Mouse (Mus musculus) spleen, adult 2 months (tissue): ENCODE measurements at regions not wholly inside any gene's neighbourhood (a gene's known extent, or its start where the extent isn't known, plus 50 kb on each side); places are given as distances from the start of the nearest gene placed in this dataset.
A peak's percentile ranks its signal among the peaks of the same experiment; 100 is the strongest.
"Not testable (repeated sequence)": the region's sequence is repeated elsewhere in the genome, so short reads cannot be mapped to it uniquely, and the experiment has no call there.

Source experiments
- DNase-seq, 2 experiments: peaks; one replicate each; pipeline versions ENCODE4 v3.0.0 to v3.0.0-alpha.2; 2012 to 2021; ENCODE audit warnings: low spot score in 2 of 2, low read depth in 1 of 2
- H3K27ac ChIP-seq: fragments of 200-500 bp; 2 replicates; pipeline ENCODE4 v1.5.1; 2012; ENCODE audit warnings: low read length, inconsistent platforms; ENCODE audit not compliant: insufficient read depth
- H3K27me3 ChIP-seq: fragments of 200-500 bp; 2 replicates; pipeline ENCODE4 v1.6.1; 2012; ENCODE audit warnings: mild to moderate bottlenecking, moderate library complexity, low read length, inconsistent platforms; ENCODE audit not compliant: control insufficient read depth, insufficient read depth
- H3K36me3 ChIP-seq: fragments of 200-500 bp; 2 replicates; pipeline ENCODE4 v1.6.1; 2012; ENCODE audit warnings: mild to moderate bottlenecking, low read length, inconsistent platforms; ENCODE audit not compliant: control insufficient read depth, insufficient read depth
- H3K4me1 ChIP-seq: fragments of 200-500 bp; 2 replicates; pipeline ENCODE4 v1.6.1; 2011; ENCODE audit warnings: inconsistent platforms; ENCODE audit not compliant: control insufficient read depth, insufficient read depth, insufficient read length
- H3K4me3 ChIP-seq: fragments of 200-500 bp; 2 replicates; pipeline ENCODE4 v1.5.1; 2011; ENCODE audit warnings: mild to moderate bottlenecking, inconsistent platforms; ENCODE audit not compliant: insufficient read depth, insufficient read length; ENCODE audit errors: extremely low read depth
- CTCF ChIP-seq: fragments of 200-500 bp; IDR thresholded peaks from 2 replicates; pipeline ENCODE4 v1.5.1; 2011; ENCODE audit warnings: mild to moderate bottlenecking, inconsistent platforms; ENCODE audit not compliant: insufficient read depth, insufficient read length, insufficient replicate concordance; ENCODE audit errors: extremely low read depth
- POLR2A ChIP-seq: fragments of 200-500 bp; IDR thresholded peaks from 2 replicates; pipeline ENCODE4 v1.6.1; 2011; ENCODE audit warnings: low read depth, low read length, inconsistent platforms
- WGBS: fragments of 180-500 bp; shearing (Covaris S2); methylation state at CpG from one replicate; pipeline ENCODE4 v1.1.7; 2018; 5-methylcytosine and 5-hydroxymethylcytosine counted together

DNA sequence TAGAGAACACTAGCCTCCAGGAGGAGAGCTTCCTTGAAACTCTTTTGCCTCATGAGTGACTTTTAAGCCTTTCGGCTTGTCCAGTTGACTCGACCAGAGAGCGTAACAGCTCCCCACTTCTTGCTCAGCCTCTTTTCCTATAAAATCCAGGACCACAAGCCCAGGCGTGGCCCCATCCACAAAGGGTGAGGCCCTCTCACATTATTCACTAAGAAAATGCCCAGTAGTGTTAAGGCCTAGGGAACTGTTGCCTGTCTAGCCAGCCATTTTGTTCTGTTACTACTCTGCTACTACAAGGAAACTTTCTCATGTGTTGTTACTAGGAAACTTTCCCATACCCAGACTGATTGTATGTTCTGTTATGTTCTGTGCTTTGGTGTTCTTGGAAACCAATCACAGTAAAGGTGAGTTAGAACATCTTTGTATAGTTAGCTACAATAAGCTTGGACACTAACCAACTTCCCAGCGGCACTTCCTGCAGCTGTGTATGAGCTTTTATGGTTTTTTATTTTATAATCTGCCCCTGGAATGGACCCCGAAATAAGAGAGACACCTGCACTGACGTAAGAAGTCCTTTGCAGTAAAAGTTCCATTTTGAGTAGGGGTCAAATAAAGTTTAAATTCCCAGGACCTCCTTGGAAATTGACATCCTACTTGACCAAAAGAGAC is 162.1 kb downstream of the Akr1d1 start:
- no peak overlapping the region for H3K27ac ChIP-seq
- TF ChIP-seq CTCF (no peak), POLR2A (no peak)
- no peaks in the 10 kb centered on the region for H3K4me1 ChIP-seq
- H3K36me3 ChIP-seq: no peaks in the 10 kb centered on the region
- no peak for DNase-seq
- H3K27me3 ChIP-seq: no peaks in the 10 kb centered on the region
- H3K4me3 ChIP-seq: no peak overlapping the region
- 87% methylated on average over 7 of the region's 7 CpGs for WGBS

DNA sequence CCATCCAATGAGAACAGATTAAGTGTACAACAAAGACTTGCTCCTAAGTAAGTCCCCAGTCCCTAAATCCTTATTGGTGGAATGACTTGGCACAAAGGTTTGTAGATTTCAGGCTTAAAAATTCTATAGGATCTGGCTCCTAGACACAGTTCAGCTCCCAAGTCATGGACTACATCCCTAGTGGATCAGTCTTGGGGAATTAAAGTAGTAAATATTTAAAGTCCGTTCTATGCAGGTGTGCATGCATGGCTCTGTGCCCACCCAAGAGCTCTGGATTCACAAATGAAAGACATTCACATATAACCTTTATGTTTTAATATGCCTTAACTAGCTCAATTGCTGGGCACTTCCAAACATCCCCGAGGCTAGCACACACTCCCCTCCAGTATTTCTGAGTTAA is 162.8 kb downstream of the Akr1d1 start:
- Histone ChIP-seq H3K36me3 (no peaks in the 10 kb centered on the region), H3K4me3 (no peak overlapping the region), H3K27me3 (no peaks in the 10 kb centered on the region), H3K27ac (no peak overlapping the region), H3K4me1 (no peaks in the 10 kb centered on the region)
- WGBS: 89% methylated on average over 2 of the region's 2 CpGs
- TF ChIP-seq CTCF: no peak
- no peak for TF ChIP-seq POLR2A
- DNase-seq: no peak

DNA sequence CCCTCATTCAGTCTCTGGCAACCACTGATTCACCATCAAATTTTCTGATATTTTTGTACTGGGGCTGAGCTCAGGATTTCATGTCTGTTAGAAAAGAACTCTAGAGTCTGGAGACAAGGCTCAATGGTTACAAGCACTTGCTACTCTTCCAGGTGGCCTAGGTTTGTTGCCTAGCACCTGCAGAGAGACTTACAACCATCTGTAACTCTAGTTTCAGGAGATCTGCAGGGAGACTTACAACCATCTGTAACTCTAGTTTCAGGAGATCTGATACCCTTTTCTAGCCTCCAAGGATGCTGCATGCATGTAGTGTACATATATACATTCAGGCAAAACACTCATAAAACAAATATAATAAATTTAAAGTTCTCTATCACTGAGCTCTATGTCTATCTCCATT is 166.1 kb downstream of the Akr1d1 start:
- Histone ChIP-seq H3K27me3 (no peaks in the 10 kb centered on the region), H3K4me1 (no peaks in the 10 kb centered on the region), H3K36me3 (no peaks in the 10 kb centered on the region), H3K4me3 (no peak overlapping the region), H3K27ac (no peak overlapping the region)
- TF ChIP-seq POLR2A (no peak), CTCF (no peak)
- DNase-seq: no peak

DNA sequence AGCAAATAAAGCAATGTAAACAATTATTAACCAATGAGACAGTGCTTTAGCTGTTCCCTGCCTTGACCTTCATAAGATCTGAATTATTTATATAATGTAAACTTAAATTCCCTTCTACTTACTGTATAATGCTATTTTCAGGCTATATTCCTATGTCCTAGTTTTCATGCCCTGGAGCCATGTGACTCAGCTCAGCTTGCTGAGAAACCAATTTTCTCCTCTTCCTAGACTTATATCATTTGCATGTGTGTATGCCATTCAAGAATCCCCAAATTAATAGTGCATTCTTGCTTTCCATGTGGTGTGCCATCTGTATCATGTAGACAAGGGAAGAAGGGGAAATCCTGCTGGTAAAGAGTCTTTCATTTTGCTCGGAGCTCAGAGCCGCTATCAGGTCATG is 166.7 kb upstream of the Trim24 start:
- Histone ChIP-seq H3K4me1 (no peaks in the 10 kb centered on the region; the same call in 1 of the 2 replicates), H3K27me3 (no peaks in the 10 kb centered on the region), H3K4me3 (no peak overlapping the region), H3K27ac (no peak overlapping the region), H3K36me3 (no peaks in the 10 kb centered on the region)
- 95% methylated on average over 2 of the region's 2 CpGs for WGBS
- DNase-seq: no peak
- no peak for TF ChIP-seq POLR2A
- TF ChIP-seq CTCF: no peak

GRCm38 (mm10) chr6:37705733-37706145 is 164.9 kb upstream of the Trim24 start:
- DNase-seq: peak in 1 of 2 experiments; percentile 4
- no peaks in the 10 kb centered on the region; the same call in 1 of the 2 replicates for H3K4me1 ChIP-seq
- no peaks in the 10 kb centered on the region for H3K27me3 ChIP-seq
- no peak overlapping the region for H3K27ac ChIP-seq
- TF ChIP-seq CTCF: no peak
- no peak for TF ChIP-seq POLR2A
- no peaks in the 10 kb centered on the region for H3K36me3 ChIP-seq
- H3K4me3 ChIP-seq: no peak overlapping the region
- WGBS: 69% methylated on average over 1 of the region's 1 CpGs

- not testable (repeated sequence) for H3K27me3 ChIP-seq, H3K36me3 ChIP-seq, DNase-seq, H3K27ac ChIP-seq, H3K4me1 ChIP-seq, H3K4me3 ChIP-seq
- WGBS: 89% methylated on average over 1 of the region's 1 CpGs
These were observed 162.9 kb upstream of the Trim24 start for GRCm38 (mm10) chr6:37707671-37708070.

DNA sequence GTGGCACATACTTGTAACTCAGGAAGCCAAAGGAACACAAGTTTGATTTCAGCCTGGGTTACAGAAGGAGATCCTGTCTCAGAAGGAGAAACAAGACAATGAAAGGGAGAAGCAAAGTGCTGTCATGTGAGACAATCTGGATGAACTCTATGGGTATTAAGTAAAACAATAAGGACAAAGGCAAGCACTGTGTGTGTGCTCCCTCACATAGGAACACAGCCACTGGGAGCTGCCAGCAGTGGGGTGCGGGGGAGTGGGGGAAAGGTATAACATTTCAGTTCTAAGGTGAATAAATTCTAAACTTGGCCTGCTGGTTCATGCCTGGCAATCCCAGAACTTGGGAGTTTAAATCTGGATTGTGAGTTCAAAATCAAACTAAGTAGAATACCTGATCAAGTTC is 158.8 kb upstream of the Trim24 start:
- no peak for DNase-seq
- TF ChIP-seq CTCF (no peak), POLR2A (no peak)
- Histone ChIP-seq H3K4me3 (no peak overlapping the region), H3K27me3 (no peaks in the 10 kb centered on the region), H3K27ac (no peak overlapping the region), H3K4me1 (peaks cover 8% of the 10 kb centered on the region; the same call in 1 of the 2 replicates), H3K36me3 (no peaks in the 10 kb centered on the region)
- 94% methylated on average over 1 of the region's 1 CpGs for WGBS
